Mouse (Mus musculus): ENCODE results near the gene Tbcel. TPM values are rescaled to one million over a fixed set of nuclear protein-coding genes. Genes with fewer than 3 reads are reported as not detected.
A peak's percentile ranks its signal among the peaks of the same experiment; 100 is the strongest.

The Tbcel gene
- polyA plus RNA-seq, 1 experiment from 2014 or later = 4.5 TPM

GRCm38 (mm10) chr9:42431606-42432005 is 76.0 kb downstream of the Tbcel start:
- H3K36me3 ChIP-seq = peaks cover 13% of the 10 kb centered on the region; the same call in 1 of the 2 replicates
- WGBS = 90% methylated on average over 2 of the region's 2 CpGs
- H3K9ac ChIP-seq = no peak overlapping the region
- H3K27ac ChIP-seq = no peak overlapping the region
- peaks cover 8% of the 10 kb centered on the region for H3K4me1 ChIP-seq
- H3K9me3 ChIP-seq = no peaks in the 10 kb centered on the region
- no peak overlapping the region for H3K4me2 ChIP-seq
- no peak overlapping the region for H3K4me3 ChIP-seq
- no peak for ATAC-seq (ENCODE audit: borderline replicate concordance, extremely low read depth, low FRiP score, low TSS enrichment)
- no peaks in the 10 kb centered on the region for H3K27me3 ChIP-seq

GRCm38 (mm10) chr9:42428060-42428924 is 79.3 kb downstream of the Tbcel start:
- H3K4me2 ChIP-seq = no peak overlapping the region
- H3K4me1 ChIP-seq = peaks cover 8% of the 10 kb centered on the region
- WGBS = 55% methylated on average over 12 of the region's 12 CpGs
- H3K4me3 ChIP-seq = no peak overlapping the region
- peak overlapping the region; percentile 39 for H3K27ac ChIP-seq
- ATAC-seq (ENCODE audit: borderline replicate concordance, extremely low read depth, low FRiP score, low TSS enrichment) = peak; percentile 52; the same call in 1 of the 2 replicates
- peaks cover 9% of the 10 kb centered on the region; the same call in 1 of the 2 replicates for H3K36me3 ChIP-seq
- no peaks in the 10 kb centered on the region for H3K9me3 ChIP-seq
- no peak overlapping the region for H3K9ac ChIP-seq
- no peaks in the 10 kb centered on the region for H3K27me3 ChIP-seq

- Histone ChIP-seq H3K36me3 (peaks cover 12% of the 10 kb centered on the region; the same call in 1 of the 2 replicates), H3K9ac (no peak overlapping the region), H3K4me3 (no peak overlapping the region), H3K9me3 (no peaks in the 10 kb centered on the region), H3K27ac (no peak overlapping the region), H3K4me1 (peaks cover 8% of the 10 kb centered on the region), H3K27me3 (no peaks in the 10 kb centered on the region), H3K4me2 (no peak overlapping the region)
- WGBS = 48% methylated on average over 10 of the region's 10 CpGs
- ATAC-seq (ENCODE audit: borderline replicate concordance, extremely low read depth, low FRiP score, low TSS enrichment) = no peak
Measured at GRCm38 (mm10) chr9:42426661-42427358, 80.8 kb downstream of the Tbcel start.

- H3K4me2 ChIP-seq = no peak overlapping the region
- H3K9ac ChIP-seq = no peak overlapping the region
- H3K9me3 ChIP-seq = no peaks in the 10 kb centered on the region
- 0 out of 2 replicates have a peak, but pooled peaks cover 3% of the 10 kb centered on the region for H3K36me3 ChIP-seq
- no peak overlapping the region for H3K4me3 ChIP-seq
- no peak overlapping the region for H3K27ac ChIP-seq
- 64% methylated on average over 2 of the region's 2 CpGs for WGBS
- H3K27me3 ChIP-seq = no peaks in the 10 kb centered on the region
- peaks cover 8% of the 10 kb centered on the region; the same call in 1 of the 2 replicates for H3K4me1 ChIP-seq
- ATAC-seq (ENCODE audit: borderline replicate concordance, extremely low read depth, low FRiP score, low TSS enrichment) = no peak
Measured at GRCm38 (mm10) chr9:42423649-42424048, 84.0 kb downstream of the Tbcel start.

GRCm38 (mm10) chr9:42419687-42420086 is 87.9 kb downstream of the Tbcel start:
- Histone ChIP-seq H3K4me2 (no peak overlapping the region), H3K4me1 (no peaks in the 10 kb centered on the region), H3K4me3 (no peak overlapping the region), H3K27me3 (no peaks in the 10 kb centered on the region), H3K36me3 (peaks cover 3% of the 10 kb centered on the region; the same call in 1 of the 2 replicates), H3K9ac (no peak overlapping the region), H3K27ac (no peak overlapping the region), H3K9me3 (no peaks in the 10 kb centered on the region)
- WGBS = 53% methylated on average over 2 of the region's 2 CpGs
- no peak for ATAC-seq (ENCODE audit: borderline replicate concordance, extremely low read depth, low FRiP score, low TSS enrichment)

- no peak for ATAC-seq (ENCODE audit: borderline replicate concordance, extremely low read depth, low FRiP score, low TSS enrichment)
- WGBS = 87% methylated on average over 5 of the region's 5 CpGs
- Histone ChIP-seq H3K4me1 (no peaks in the 10 kb centered on the region), H3K4me2 (no peak overlapping the region), H3K9me3 (no peaks in the 10 kb centered on the region), H3K27me3 (no peaks in the 10 kb centered on the region), H3K9ac (no peak overlapping the region), H3K4me3 (no peak overlapping the region), H3K27ac (no peak overlapping the region), H3K36me3 (peaks cover 3% of the 10 kb centered on the region; the same call in 1 of the 2 replicates)
Measured at GRCm38 (mm10) chr9:42418786-42419185, 88.8 kb downstream of the Tbcel start.

GRCm38 (mm10) chr9:42417352-42417952 is 90.2 kb downstream of the Tbcel start:
- H3K9me3 ChIP-seq = no peaks in the 10 kb centered on the region
- ATAC-seq (ENCODE audit: borderline replicate concordance, extremely low read depth, low FRiP score, low TSS enrichment) = no peak
- H3K4me2 ChIP-seq = no peak overlapping the region
- no peaks in the 10 kb centered on the region for H3K4me1 ChIP-seq
- peaks cover 4% of the 10 kb centered on the region; the same call in 1 of the 2 replicates for H3K36me3 ChIP-seq
- H3K27ac ChIP-seq = no peak overlapping the region
- no peak overlapping the region for H3K4me3 ChIP-seq
- no peak overlapping the region for H3K9ac ChIP-seq
- 83% methylated on average over 12 of the region's 12 CpGs for WGBS
- no peaks in the 10 kb centered on the region for H3K27me3 ChIP-seq

GRCm38 (mm10) chr9:42415184-42415583 is 92.4 kb downstream of the Tbcel start:
- Histone ChIP-seq H3K4me1 (no peaks in the 10 kb centered on the region), H3K27ac (no peak overlapping the region), H3K9me3 (no peaks in the 10 kb centered on the region), H3K4me2 (no peak overlapping the region), H3K4me3 (no peak overlapping the region), H3K36me3 (peaks cover 3% of the 10 kb centered on the region; the same call in 1 of the 2 replicates), H3K27me3 (no peaks in the 10 kb centered on the region), H3K9ac (no peak overlapping the region)
- 43% methylated on average over 1 of the region's 1 CpGs for WGBS
- ATAC-seq (ENCODE audit: borderline replicate concordance, extremely low read depth, low FRiP score, low TSS enrichment) = no peak

GRCm38 (mm10) chr9:42413345-42413744 is 94.3 kb downstream of the Tbcel start:
- WGBS = 82% methylated on average over 12 of the region's 12 CpGs
- ATAC-seq (ENCODE audit: borderline replicate concordance, extremely low read depth, low FRiP score, low TSS enrichment) = no peak

GRCm38 (mm10) chr9:42411296-42411695 is 96.3 kb downstream of the Tbcel start:
- Histone ChIP-seq H3K27ac (no peak overlapping the region), H3K4me1 (no peaks in the 10 kb centered on the region), H3K27me3 (no peaks in the 10 kb centered on the region), H3K36me3 (peaks cover 3% of the 10 kb centered on the region; the same call in 1 of the 2 replicates), H3K9ac (no peak overlapping the region), H3K4me3 (no peak overlapping the region), H3K9me3 (no peaks in the 10 kb centered on the region), H3K4me2 (no peak overlapping the region)
- no peak for ATAC-seq (ENCODE audit: borderline replicate concordance, extremely low read depth, low FRiP score, low TSS enrichment)
- 71% methylated on average over 6 of the region's 6 CpGs for WGBS

More at GRCm38 (mm10) chr9:42413345-42413744, 94.3 kb downstream of the Tbcel start:
- Histone ChIP-seq H3K9ac (no peak overlapping the region), H3K9me3 (no peaks in the 10 kb centered on the region), H3K27ac (no peak overlapping the region), H3K4me2 (no peak overlapping the region), H3K4me1 (no peaks in the 10 kb centered on the region), H3K36me3 (peaks cover 3% of the 10 kb centered on the region; the same call in 1 of the 2 replicates), H3K27me3 (no peaks in the 10 kb centered on the region), H3K4me3 (no peak overlapping the region)

- Histone ChIP-seq H3K27me3 (no peaks in the 10 kb centered on the region), H3K36me3 (no peaks in the 10 kb centered on the region), H3K4me1 (no peaks in the 10 kb centered on the region), H3K9me3 (no peaks in the 10 kb centered on the region), H3K27ac (no peak overlapping the region), H3K4me3 (no peak overlapping the region), H3K4me2 (no peak overlapping the region), H3K9ac (no peak overlapping the region)
- no peak for ATAC-seq (ENCODE audit: borderline replicate concordance, extremely low read depth, low FRiP score, low TSS enrichment)
- WGBS = 46% methylated on average over 4 of the region's 4 CpGs
Measured at GRCm38 (mm10) chr9:42405736-42406135, 101.9 kb downstream of the Tbcel start.
